Mouse (Mus musculus) lung, postnatal 36 days (tissue): ENCODE measurements around the gene Tax1bp3.

ENCODE experiments used
- DNase-seq: peaks from one replicate; pipeline ENCODE4 v3.0.0; 2022; ENCODE audit warnings: mixed read lengths

Tax1bp3 gene

GRCm38 (mm10) chr11:73232513-73232912 is 55.6 kb downstream of the Tax1bp3 start:
- DNase-seq = no peak
